Mouse (Mus musculus) myocyte (in vitro differentiated cells): ENCODE data around the gene Sri. TPM values are rescaled to one million over a fixed set of nuclear protein-coding genes. Genes with fewer than 3 reads are reported as not detected.
A peak's percentile ranks its signal among the peaks of the same experiment; 100 is the strongest.
"Not testable (repeated sequence)": the region's sequence is repeated elsewhere in the genome, so short reads cannot be mapped to it uniquely, and the experiment has no call there.

Experiments used
- H3K27me3 ChIP-seq: one replicate; pipeline ENCODE4 v1.6.1; 2011; ENCODE audit not compliant: control insufficient read depth, insufficient read depth, insufficient read length
- H3K36me3 ChIP-seq: one replicate; pipeline ENCODE4 v1.6.1; 2011; ENCODE audit not compliant: control insufficient read depth, insufficient read depth
- H3K4me2 ChIP-seq: one replicate; pipeline ENCODE4 v1.6.1; 2011; ENCODE audit warnings: low read depth, control low read depth
- H3K4me3 ChIP-seq: one replicate; pipeline ENCODE4 v1.5.1; 2011; ENCODE audit warnings: mild to moderate bottlenecking, control low read depth, moderate library complexity
- H3K79me2 ChIP-seq: one replicate; pipeline ENCODE4 v1.6.1; 2011; ENCODE audit not compliant: control insufficient read depth, insufficient read depth
- H3ac ChIP-seq: one replicate; pipeline ENCODE4 v1.6.1; 2011; ENCODE audit not compliant: control insufficient read depth, insufficient read length
- CEBPB ChIP-seq: IDR thresholded peaks from 2 replicates; pipeline ENCODE4 v1.6.1; 2011; ENCODE audit warnings: mild to moderate bottlenecking, moderate library complexity; ENCODE audit not compliant: poor library complexity, insufficient read depth, severe bottlenecking
- E2F4 ChIP-seq: IDR thresholded peaks from one replicate; pipeline ENCODE4 v1.6.1; 2011; ENCODE audit warnings: mild to moderate bottlenecking, control low read depth, moderate library complexity; ENCODE audit not compliant: insufficient read depth
- MAX ChIP-seq: IDR thresholded peaks from one replicate; pipeline ENCODE4 v1.6.1; 2011; ENCODE audit warnings: low read depth, mild to moderate bottlenecking, control low read depth
- MYOD1 ChIP-seq, 3 experiments: IDR thresholded peaks; one replicate each; pipeline ENCODE4 v1.6.1; 2011; ENCODE audit warnings: control low read depth in 2 of 3, low read depth in 2 of 3, mild to moderate bottlenecking in 2 of 3, moderate library complexity in 1 of 3; ENCODE audit not compliant: insufficient read length in 2 of 3, control insufficient read depth in 1 of 3
- MYOG ChIP-seq, 3 experiments: IDR thresholded peaks; one replicate each; pipeline ENCODE4 v1.6.1; 2011; ENCODE audit warnings: control low read depth in 2 of 3, low read depth in 2 of 3, mild to moderate bottlenecking in 2 of 3; ENCODE audit not compliant: insufficient read length in 2 of 3, control insufficient read depth in 1 of 3, insufficient read depth in 1 of 3
- POLR2A ChIP-seq: IDR thresholded peaks from one replicate; pipeline ENCODE4 v1.6.1; 2011; ENCODE audit warnings: low read depth, mild to moderate bottlenecking, control low read depth, moderate library complexity; ENCODE audit not compliant: insufficient read length
- POLR2AphosphoS2 ChIP-seq: IDR thresholded peaks from one replicate; pipeline ENCODE4 v1.6.1; 2011; ENCODE audit warnings: low read depth, control low read depth; ENCODE audit not compliant: insufficient read length
- REST ChIP-seq: IDR thresholded peaks from one replicate; pipeline ENCODE4 v1.6.1; 2011; ENCODE audit warnings: mild to moderate bottlenecking, control low read depth, moderate library complexity; ENCODE audit not compliant: insufficient read depth, insufficient read length
- SRF ChIP-seq: IDR thresholded peaks from one replicate; pipeline ENCODE4 v1.6.1; 2011; ENCODE audit warnings: low read depth; ENCODE audit not compliant: control insufficient read depth, insufficient read length
- TCF12 ChIP-seq: IDR thresholded peaks from one replicate; pipeline ENCODE4 v1.6.1; 2011; ENCODE audit warnings: mild to moderate bottlenecking, control low read depth; ENCODE audit not compliant: poor library complexity, insufficient read depth, severe bottlenecking
- TCF3 ChIP-seq: IDR thresholded peaks from one replicate; pipeline ENCODE4 v1.6.1; 2011; ENCODE audit warnings: low read depth, control low read depth; ENCODE audit not compliant: insufficient read length
- USF1 ChIP-seq: IDR thresholded peaks from one replicate; pipeline ENCODE4 v1.6.1; 2011; ENCODE audit warnings: low read depth, mild to moderate bottlenecking, control low read depth, moderate library complexity
- polyA plus RNA-seq: library from polyadenylated mRNA; unstranded; fragments of >200 nt; fragmentation: generic; extraction: Trizol; gene quantifications from one replicate; pipeline ENCODE4 v1.2.1, GENCODE M21; 2012; ENCODE audit warnings: missing spikeins

Sri gene
- polyA plus RNA-seq, 1 experiment = 110 TPM

DNA sequence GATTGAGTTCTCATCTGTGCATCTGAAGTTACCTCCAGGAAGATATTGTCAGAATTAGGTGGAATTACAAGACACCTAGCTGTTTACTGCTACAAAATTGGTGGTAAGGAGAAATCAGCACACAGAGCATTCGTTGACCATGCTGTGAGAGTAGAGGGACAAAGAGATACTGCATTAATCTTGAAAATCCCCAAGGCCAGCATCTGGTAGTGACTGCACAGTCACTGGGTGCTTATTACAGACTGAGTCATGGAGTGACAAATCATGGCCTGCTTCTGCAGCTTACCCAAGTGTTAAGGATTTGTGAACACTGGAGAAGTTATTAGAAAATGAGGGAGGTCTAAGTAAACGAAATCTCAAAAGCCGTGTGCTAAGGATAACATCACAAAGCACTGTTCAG is 32.6 kb upstream of the Sri start:
- TF ChIP-seq TCF12 = no peak
- no peak for TF ChIP-seq REST
- TF ChIP-seq MYOD1 (IDR thresholded peaks at IDR 0.05; ENCODE audit: control insufficient read depth in 1 of 3, insufficient read length in 2 of 3, low read depth in 2 of 3) = no peak
- TF ChIP-seq POLR2AphosphoS2 = no peak
- no peak for TF ChIP-seq USF1
- TF ChIP-seq E2F4 = no peak
- TF ChIP-seq TCF3 = no peak
- no peak for TF ChIP-seq MAX
- H3ac ChIP-seq = no peak overlapping the region
- H3K4me2 ChIP-seq = no peak overlapping the region
- no peak overlapping the region for H3K4me3 ChIP-seq
- no peaks in the 10 kb centered on the region for H3K36me3 ChIP-seq
- H3K27me3 ChIP-seq = no peaks in the 10 kb centered on the region
- no peaks in the 10 kb centered on the region for H3K79me2 ChIP-seq

DNA sequence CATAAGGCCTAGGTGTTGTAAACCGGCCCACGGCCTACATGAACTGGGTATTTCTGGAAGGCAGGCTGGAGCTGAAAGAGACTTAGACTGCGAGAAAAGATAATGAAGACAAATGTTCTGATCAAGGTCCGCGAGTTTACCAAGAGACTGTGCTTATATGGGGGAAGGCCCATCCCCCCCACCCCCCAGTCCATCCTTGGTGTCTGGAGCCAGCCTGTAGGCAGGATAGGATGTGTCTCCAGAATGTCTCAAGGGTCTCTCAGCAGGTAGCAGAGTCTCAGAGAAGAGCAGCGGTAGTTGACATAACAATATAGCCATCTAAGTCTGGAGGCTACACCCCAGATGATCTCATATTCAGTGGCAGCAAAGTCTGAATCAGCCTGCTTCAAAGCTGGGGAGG is 11.3 kb upstream of the Sri start:
- not testable (repeated sequence) for H3K36me3 ChIP-seq, H3ac ChIP-seq, H3K4me2 ChIP-seq, H3K27me3 ChIP-seq, H3K4me3 ChIP-seq, H3K79me2 ChIP-seq

DNA sequence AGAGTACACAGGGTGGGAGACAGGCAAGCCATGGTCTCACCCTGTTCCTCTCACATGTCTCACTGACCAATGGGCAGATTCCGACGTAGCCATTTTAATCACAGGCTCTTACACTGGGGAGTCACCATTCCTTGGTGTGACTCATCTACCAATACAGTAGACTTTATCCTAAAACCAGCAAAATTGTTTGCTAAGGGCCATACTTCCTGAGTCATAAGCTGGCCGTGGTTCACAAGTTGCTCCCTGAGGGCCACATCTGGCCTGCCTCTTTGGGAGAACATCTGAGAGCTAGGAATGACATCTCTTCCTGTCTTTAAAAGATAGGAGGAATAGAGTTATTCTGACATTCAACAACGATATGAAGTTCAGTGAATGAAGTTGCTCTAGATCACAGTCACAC is 7.9 kb downstream of the Sri start:
- Histone ChIP-seq H3K27me3 (no peaks in the 10 kb centered on the region), H3K4me3 (no peak overlapping the region), H3K36me3 (no peaks in the 10 kb centered on the region), H3K79me2 (peaks cover 6% of the 10 kb centered on the region), H3K4me2 (peak overlapping the region; percentile 55), H3ac (no peak overlapping the region)
- TF ChIP-seq CEBPB = no peak
- no peak for TF ChIP-seq MYOD1 (IDR thresholded peaks at IDR 0.05; ENCODE audit: control insufficient read depth in 1 of 3, insufficient read length in 2 of 3, low read depth in 2 of 3)
- TF ChIP-seq TCF3 = no peak
- no peak for TF ChIP-seq E2F4
- no peak for TF ChIP-seq REST
- TF ChIP-seq SRF = no peak
- TF ChIP-seq MAX = no peak
- no peak for TF ChIP-seq POLR2A
- no peak for TF ChIP-seq POLR2AphosphoS2
- TF ChIP-seq USF1 = no peak
- no peak for TF ChIP-seq MYOG (IDR thresholded peaks at IDR 0.05; ENCODE audit: control insufficient read depth in 1 of 3, insufficient read depth in 1 of 3, insufficient read length in 2 of 3, low read depth in 2 of 3)

DNA sequence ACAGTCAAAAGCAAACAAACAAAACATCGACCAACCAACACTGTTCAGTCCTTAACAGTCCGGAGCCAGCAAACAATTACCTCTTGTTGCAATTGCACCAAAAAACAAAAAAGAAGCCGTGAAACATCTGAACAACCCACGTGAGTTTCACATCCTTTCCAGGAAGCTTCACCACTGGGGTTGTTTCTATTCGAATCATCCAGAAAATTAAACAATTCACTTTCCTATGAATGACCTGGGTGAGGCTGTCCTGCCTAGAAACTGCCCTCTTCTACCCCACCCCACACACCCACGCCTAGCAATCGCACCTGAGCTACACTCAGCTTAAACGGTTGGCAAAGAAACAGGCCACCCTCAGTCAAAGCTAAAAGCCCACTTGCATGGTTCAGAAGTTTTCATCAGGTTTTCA is 9.8 kb downstream of the Sri start:
- H3K36me3 ChIP-seq = no peaks in the 10 kb centered on the region
- H3K27me3 ChIP-seq = no peaks in the 10 kb centered on the region
- H3K79me2 ChIP-seq = peaks cover 6% of the 10 kb centered on the region
- peak overlapping the region; percentile 77 for H3K4me2 ChIP-seq
- no peak for TF ChIP-seq REST
- TF ChIP-seq E2F4 = no peak
- TF ChIP-seq MYOD1 (IDR thresholded peaks at IDR 0.05; ENCODE audit: control insufficient read depth in 1 of 3, insufficient read length in 2 of 3, low read depth in 2 of 3) = no peak
- TF ChIP-seq SRF = no peak
- no peak for TF ChIP-seq TCF3
- no peak for TF ChIP-seq MAX
- TF ChIP-seq TCF12 = no peak
- no peak for TF ChIP-seq USF1
- TF ChIP-seq POLR2A = no peak
- TF ChIP-seq CEBPB = no peak
- TF ChIP-seq MYOG (IDR thresholded peaks at IDR 0.05; ENCODE audit: control insufficient read depth in 1 of 3, insufficient read depth in 1 of 3, insufficient read length in 2 of 3, low read depth in 2 of 3) = no peak
- no peak for TF ChIP-seq POLR2AphosphoS2
- H3ac ChIP-seq = peak overlapping the region; percentile 87
- peak overlapping the region; percentile 55 for H3K4me3 ChIP-seq

DNA sequence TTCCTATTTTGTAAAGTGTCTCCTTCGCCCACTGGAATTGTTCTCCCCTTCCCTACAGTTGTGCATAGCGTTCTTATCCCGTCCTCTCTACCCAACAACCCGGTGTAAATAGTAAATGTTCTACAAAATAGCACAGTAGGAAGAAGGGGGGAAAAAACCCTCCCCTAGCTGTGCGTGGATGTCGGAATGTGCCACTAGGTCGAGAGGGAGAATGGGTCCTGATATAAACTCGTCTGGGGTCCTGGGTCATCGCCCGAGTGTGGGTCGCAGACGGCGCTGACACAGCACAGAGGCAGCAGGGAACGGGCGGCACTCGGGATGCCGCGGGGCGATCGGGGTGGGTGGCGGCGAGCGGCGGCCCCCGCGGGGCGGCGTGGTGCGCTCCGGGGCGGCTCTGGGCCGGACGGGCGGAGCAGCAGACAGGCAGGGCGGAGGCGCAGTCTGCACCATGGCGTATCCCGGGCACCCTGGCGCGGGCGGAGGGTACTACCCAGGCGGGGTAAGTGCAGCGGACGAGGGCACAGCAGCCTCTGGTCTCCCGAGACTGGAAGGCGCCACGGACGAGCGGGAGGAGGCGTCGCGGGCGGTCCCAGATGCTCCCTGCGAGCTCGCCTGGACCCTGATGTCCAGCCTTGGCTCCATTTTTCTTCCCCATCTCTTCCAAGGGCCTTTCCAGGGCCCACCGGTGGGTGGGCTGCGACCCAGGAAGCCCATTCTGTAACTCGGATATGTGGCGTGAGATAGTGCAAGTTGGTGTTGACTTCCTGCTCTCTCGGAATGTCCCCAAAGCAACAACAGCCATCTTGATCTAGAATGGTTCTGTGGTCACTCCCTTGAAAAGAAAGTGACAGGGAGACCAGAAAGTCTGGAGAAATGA is 10.5 kb downstream of the Sri start:
- Histone ChIP-seq H3K4me3 (peak overlapping the region; percentile 55), H3K27me3 (no peaks in the 10 kb centered on the region), H3ac (peak overlapping the region; percentile 87), H3K36me3 (no peaks in the 10 kb centered on the region), H3K79me2 (peaks cover 6% of the 10 kb centered on the region), H3K4me2 (peak overlapping the region; percentile 83)
- TF ChIP-seq TCF3 = no peak
- TF ChIP-seq REST = peak; percentile 28
- no peak for TF ChIP-seq MAX
- no peak for TF ChIP-seq E2F4
- no peak for TF ChIP-seq CEBPB
- TF ChIP-seq USF1 = no peak
- TF ChIP-seq POLR2AphosphoS2 = peak; percentile 91
- TF ChIP-seq MYOG (IDR thresholded peaks at IDR 0.05; ENCODE audit: control insufficient read depth in 1 of 3, insufficient read depth in 1 of 3, insufficient read length in 2 of 3, low read depth in 2 of 3) = peak in 1 of 3 experiments; percentile 37
- TF ChIP-seq SRF = no peak
- peak; percentile 97 for TF ChIP-seq POLR2A
- no peak for TF ChIP-seq TCF12
- peak in 1 of 3 experiments; percentile 17 for TF ChIP-seq MYOD1 (IDR thresholded peaks at IDR 0.05; ENCODE audit: control insufficient read depth in 1 of 3, insufficient read length in 2 of 3, low read depth in 2 of 3)
